Mouse (Mus musculus) cortical plate, adult 2 months (tissue): ENCODE measurements around the gene Ssu72.

ENCODE experiments used
- CTCF ChIP-seq: fragments of 200-500 bp; IDR thresholded peaks from 2 replicates; pipeline ENCODE4 v1.5.1; 2011; ENCODE audit warnings: mild to moderate bottlenecking, control low read depth, low read length; ENCODE audit not compliant: insufficient read depth; ENCODE audit errors: extremely low read depth
- POLR2A ChIP-seq: fragments of 200-500 bp; IDR thresholded peaks from 2 replicates; pipeline ENCODE4 v1.6.1; 2011; ENCODE audit warnings: mild to moderate bottlenecking, low read length, control low read depth; ENCODE audit not compliant: insufficient read depth; ENCODE audit errors: extremely low read depth

DNA sequence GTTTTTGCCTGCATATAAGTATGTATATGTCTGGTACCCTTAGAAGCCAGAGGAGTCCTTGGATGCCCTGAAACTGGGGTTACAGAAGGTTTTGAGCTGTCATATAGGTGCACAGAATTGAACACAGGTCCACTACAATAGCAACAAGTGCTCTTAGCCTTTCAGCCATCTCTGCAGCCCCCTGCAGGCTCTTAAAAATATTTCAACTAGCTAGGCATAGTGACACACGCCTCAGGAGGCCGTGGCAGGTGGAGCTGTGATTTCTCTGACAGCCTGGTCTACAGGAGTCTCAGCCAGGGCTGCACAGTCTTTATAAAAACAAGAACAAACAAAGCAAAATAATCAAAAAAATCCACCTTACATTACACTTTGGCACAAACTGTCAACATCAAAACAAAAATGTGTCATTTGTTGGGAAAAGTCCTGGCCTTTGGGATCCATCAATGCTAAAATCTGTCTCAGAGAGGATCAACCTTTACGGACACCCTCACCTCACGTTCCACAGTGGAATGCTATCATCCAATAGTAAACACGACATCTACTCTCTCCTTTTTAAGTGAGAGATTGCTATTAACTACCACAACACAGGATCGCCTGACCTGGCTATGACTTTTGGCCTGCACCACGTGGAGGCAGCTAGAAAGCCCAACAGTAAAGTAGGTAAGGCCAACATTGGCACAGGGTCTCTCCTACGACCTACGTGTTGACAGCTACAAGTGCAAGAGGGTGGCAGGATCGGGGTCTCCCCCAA is 55.4 kb downstream of the Ssu72 start:
- TF ChIP-seq CTCF (peak; percentile 19; the same call in 1 of the 2 replicates), POLR2A (no peak)
